Mouse (Mus musculus): ENCODE measurements around the gene Prn.

DNA sequence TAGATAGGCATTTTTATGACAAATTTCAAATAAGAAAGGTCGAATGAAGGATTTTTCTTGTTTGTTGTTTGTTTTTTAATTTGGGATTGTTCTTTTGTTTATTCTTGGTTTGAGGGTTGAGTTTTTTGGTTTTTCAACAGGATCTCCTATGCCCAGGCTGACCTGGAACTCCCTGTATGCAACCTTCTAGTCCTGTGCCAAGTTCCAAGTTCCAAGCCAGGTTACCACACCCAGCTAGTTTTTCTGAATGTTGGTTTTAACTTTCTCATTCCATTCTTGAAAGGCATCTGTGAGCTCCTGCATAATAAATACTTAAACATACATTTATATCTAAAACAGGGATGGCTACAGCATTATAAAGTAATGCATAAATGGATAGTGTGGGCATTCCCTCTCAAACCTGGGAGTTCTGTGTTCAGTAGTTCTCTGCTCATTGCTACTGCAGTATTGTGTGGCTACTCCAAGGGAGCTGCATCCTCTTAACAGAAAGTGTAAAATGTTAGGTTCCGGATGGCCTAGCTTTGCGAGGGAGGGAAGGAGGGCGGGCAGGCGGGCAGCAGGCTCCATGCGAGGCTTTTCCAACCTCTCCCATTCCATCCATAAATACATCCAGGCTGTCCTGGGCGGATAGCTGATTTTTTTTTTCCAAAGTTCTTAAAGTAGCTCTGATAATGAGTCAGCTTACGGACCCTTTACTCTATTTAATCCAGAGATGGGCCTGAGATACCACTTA, 2.9 kb downstream of the Prn start:
- no peak for TF ChIP-seq CTCF (IDR thresholded peaks at IDR 0.05; ENCODE audit: extremely low read depth, insufficient read depth, insufficient read length, insufficient replicate concordance)
- no peak for TF ChIP-seq POLR2A (IDR thresholded peaks at IDR 0.05; ENCODE audit: low read depth, low read length)

Measured in spleen, adult 2 months (tissue).